Mouse (Mus musculus) CH12.LX (cell line): ENCODE data around the gene Mdm4. TPM values are rescaled to one million over a fixed set of nuclear protein-coding genes. Genes with fewer than 3 reads are reported as not detected.

Experiments
- DNase-seq: peaks from one replicate; pipeline ENCODE4 v3.0.0-alpha.2; 2013; ENCODE audit errors: extremely low read depth
- H3K27ac ChIP-seq: 2 replicates; pipeline ENCODE4 v1.5.1; 2012; ENCODE audit warnings: low read depth, mild to moderate bottlenecking, control low read depth, moderate library complexity; ENCODE audit not compliant: insufficient read depth
- H3K27me3 ChIP-seq: replicated peaks from 2 replicates; pipeline ENCODE3; 2012; ENCODE audit warnings: inconsistent platforms
- H3K36me3 ChIP-seq, 2 experiments: replicated peaks in 1 of 2; 2 replicates each; pipeline versions ENCODE3 to v1.6.1; 2012; ENCODE audit warnings: inconsistent platforms in 1 of 2, low read length in 1 of 2, mild to moderate bottlenecking in 1 of 2, mixed read lengths in 1 of 2, moderate library complexity in 1 of 2; ENCODE audit not compliant: control insufficient read depth in 1 of 2, insufficient read depth in 1 of 2
- H3K4me1 ChIP-seq, 2 experiments: 2 replicates each; pipeline ENCODE4 v1.6.1; 2012; ENCODE audit warnings: inconsistent platforms in 1 of 2, moderate library complexity in 1 of 2; ENCODE audit not compliant: insufficient read depth in 2 of 2, control insufficient read depth in 1 of 2
- H3K4me2 ChIP-seq: 2 replicates; pipeline ENCODE4 v1.6.1; 2012; ENCODE audit warnings: low read depth, mild to moderate bottlenecking, control low read depth; ENCODE audit not compliant: poor library complexity, insufficient read depth, severe bottlenecking
- H3K4me3 ChIP-seq, 3 experiments: fragments of 150-350 bp in 1 of 3; sonication (generic) in 1 of 3; replicated peaks in 1 of 3; 2 replicates each; pipeline versions ENCODE3 to v1.5.1; 2011 to 2012; ENCODE audit warnings: low read depth in 2 of 3, low read length in 2 of 3, mild to moderate bottlenecking in 2 of 3, moderate library complexity in 2 of 3, control low read depth in 1 of 3, improper control_type of control experiment in 1 of 3, inconsistent platforms in 1 of 3, mixed read lengths in 1 of 3; ENCODE audit not compliant: poor library complexity in 1 of 3
- H3K79me2 ChIP-seq: replicated peaks from 2 replicates; pipeline ENCODE4 v1.6.1; 2012; ENCODE audit warnings: mild to moderate bottlenecking, moderate library complexity; ENCODE audit not compliant: control insufficient read depth, poor library complexity, insufficient read depth, severe bottlenecking; ENCODE audit errors: extremely low read depth
- H3K9ac ChIP-seq: 2 replicates; pipeline ENCODE4 v1.6.1; 2012; ENCODE audit warnings: low read depth, mild to moderate bottlenecking, control low read depth, moderate library complexity; ENCODE audit not compliant: insufficient read depth
- H3K9me3 ChIP-seq: replicated peaks from 2 replicates; pipeline ENCODE3; 2012; ENCODE audit warnings: low read length, inconsistent platforms, mixed read lengths
- BHLHE40 ChIP-seq: IDR thresholded peaks from 2 replicates; pipeline ENCODE4 v1.6.1; 2011; ENCODE audit warnings: mild to moderate bottlenecking, low read depth, low read length, improper control_type of control experiment
- CHD1 ChIP-seq: IDR thresholded peaks from 2 replicates; pipeline ENCODE4 v1.6.1; 2012; ENCODE audit warnings: low read depth, low read length, improper control_type of control experiment, inconsistent platforms
- CHD2 ChIP-seq: IDR thresholded peaks from 2 replicates; pipeline ENCODE4 v1.6.1; 2011; ENCODE audit warnings: low read length, improper control_type of control experiment
- CTCF ChIP-seq, 2 experiments: IDR thresholded peaks in 1 of 2; conservative IDR thresholded peaks in 1 of 2; 2 replicates each; pipeline ENCODE4 v1.5.1; 2011 to 2012; ENCODE audit warnings: low read depth in 2 of 2, low read length in 2 of 2, improper control_type of control experiment in 1 of 2, inconsistent platforms in 1 of 2, mild to moderate bottlenecking in 1 of 2, moderate library complexity in 1 of 2
- E2F4 ChIP-seq: IDR thresholded peaks from 2 replicates; pipeline ENCODE4 v1.6.1; 2011; ENCODE audit warnings: low read depth, low read length, improper control_type of control experiment; ENCODE audit not compliant: insufficient replicate concordance
- ELF1 ChIP-seq: IDR thresholded peaks from 2 replicates; pipeline ENCODE4 v1.6.1; 2014; ENCODE audit warnings: low read depth, mild to moderate bottlenecking, inconsistent platforms, low read length, improper control_type of control experiment
- EP300 ChIP-seq: IDR thresholded peaks from 2 replicates; pipeline ENCODE4 v1.6.1; 2011; ENCODE audit warnings: low read length, improper control_type of control experiment
- ETS1 ChIP-seq: conservative IDR thresholded peaks from 2 replicates; pipeline ENCODE4 v1.6.1; 2012; ENCODE audit warnings: low read depth, mild to moderate bottlenecking, inconsistent platforms, low read length, improper control_type of control experiment, moderate library complexity
- GABPA ChIP-seq: IDR thresholded peaks from 2 replicates; pipeline ENCODE4 v1.6.1; 2012; ENCODE audit warnings: low read depth, low read length, improper control_type of control experiment, inconsistent platforms; ENCODE audit not compliant: insufficient replicate concordance
- HCFC1 ChIP-seq: IDR thresholded peaks from 2 replicates; pipeline ENCODE4 v1.6.1; 2012; ENCODE audit warnings: low read depth, mild to moderate bottlenecking, inconsistent platforms, low read length, improper control_type of control experiment
- IRF4 ChIP-seq: IDR thresholded peaks from 2 replicates; pipeline ENCODE4 v1.6.1; 2014; ENCODE audit warnings: low read depth, mild to moderate bottlenecking, inconsistent platforms, low read length, improper control_type of control experiment
- JUN ChIP-seq: IDR thresholded peaks from 2 replicates; pipeline ENCODE4 v1.6.1; 2011; ENCODE audit warnings: low read depth, mild to moderate bottlenecking, low read length, improper control_type of control experiment, moderate library complexity; ENCODE audit not compliant: insufficient read depth
- JUND ChIP-seq: conservative IDR thresholded peaks from 2 replicates; pipeline ENCODE4 v1.6.1; 2011; ENCODE audit warnings: low read depth, low read length, improper control_type of control experiment
- KAT2A ChIP-seq: IDR thresholded peaks from 2 replicates; pipeline ENCODE4 v1.6.1; 2012; ENCODE audit warnings: low read length, improper control_type of control experiment, inconsistent platforms; ENCODE audit not compliant: insufficient replicate concordance
- MAFK ChIP-seq: IDR thresholded peaks from 2 replicates; pipeline ENCODE4 v1.6.1; 2011; ENCODE audit warnings: low read length, improper control_type of control experiment; ENCODE audit not compliant: insufficient replicate concordance
- MAX ChIP-seq: IDR thresholded peaks from 2 replicates; pipeline ENCODE4 v1.6.1; 2011; ENCODE audit warnings: low read length, improper control_type of control experiment
- MAZ ChIP-seq: IDR thresholded peaks from 2 replicates; pipeline ENCODE4 v1.6.1; 2012; ENCODE audit warnings: low read depth, mild to moderate bottlenecking, inconsistent platforms, low read length, improper control_type of control experiment, moderate library complexity
- MEF2A ChIP-seq: IDR thresholded peaks from 2 replicates; pipeline ENCODE4 v1.6.1; 2014; ENCODE audit warnings: low read depth, mild to moderate bottlenecking, inconsistent platforms, low read length, improper control_type of control experiment, borderline replicate concordance
- MXI1 ChIP-seq: IDR thresholded peaks from 2 replicates; pipeline ENCODE4 v1.6.1; 2011; ENCODE audit warnings: mild to moderate bottlenecking, low read depth, low read length, improper control_type of control experiment
- MYC ChIP-seq: IDR thresholded peaks from 2 replicates; pipeline ENCODE4 v1.6.1; 2011; ENCODE audit warnings: low read depth, mild to moderate bottlenecking, improper control_type of control experiment, low read length
- NELFE ChIP-seq: IDR thresholded peaks from 2 replicates; pipeline ENCODE4 v1.6.1; 2011; ENCODE audit warnings: low read depth, low read length, improper control_type of control experiment
- NRF1 ChIP-seq: IDR thresholded peaks from 2 replicates; pipeline ENCODE4 v1.6.1; 2014; ENCODE audit warnings: low read depth, mild to moderate bottlenecking, inconsistent platforms, low read length, improper control_type of control experiment, moderate library complexity
- PAX5 ChIP-seq: IDR thresholded peaks from 2 replicates; pipeline ENCODE4 v1.6.1; 2012; ENCODE audit warnings: low read length, inconsistent platforms, mixed read lengths
- POLR2A ChIP-seq: IDR thresholded peaks from 2 replicates; pipeline ENCODE4 v1.6.1; 2011; ENCODE audit warnings: low read depth, mild to moderate bottlenecking, improper control_type of control experiment, low read length
- POLR2AphosphoS2 ChIP-seq: IDR thresholded peaks from 2 replicates; pipeline ENCODE4 v1.6.1; 2011; ENCODE audit warnings: low read depth, low read length, improper control_type of control experiment
- RAD21 ChIP-seq: IDR thresholded peaks from 2 replicates; pipeline ENCODE4 v1.6.1; 2011; ENCODE audit warnings: low read depth, mild to moderate bottlenecking, low read length, improper control_type of control experiment, moderate library complexity
- RCOR1 ChIP-seq: conservative IDR thresholded peaks from 2 replicates; pipeline ENCODE4 v1.6.1; 2012; ENCODE audit warnings: low read depth, mild to moderate bottlenecking, inconsistent platforms, low read length, improper control_type of control experiment
- SIN3A ChIP-seq: IDR thresholded peaks from 2 replicates; pipeline ENCODE4 v1.6.1; 2012; ENCODE audit warnings: low read length, improper control_type of control experiment, inconsistent platforms
- SMC3 ChIP-seq: IDR thresholded peaks from 2 replicates; pipeline ENCODE4 v1.6.1; 2011; ENCODE audit warnings: low read depth, low read length, improper control_type of control experiment
- TBP ChIP-seq: conservative IDR thresholded peaks from 2 replicates; pipeline ENCODE4 v1.6.1; 2011; ENCODE audit warnings: low read depth, low read length, improper control_type of control experiment
- TCF12 ChIP-seq: IDR thresholded peaks from 2 replicates; pipeline ENCODE4 v1.6.1; 2014; ENCODE audit warnings: low read depth, mild to moderate bottlenecking, inconsistent platforms, low read length, improper control_type of control experiment
- UBTF ChIP-seq: IDR thresholded peaks from 2 replicates; pipeline ENCODE4 v1.6.1; 2012; ENCODE audit warnings: low read depth, mild to moderate bottlenecking, inconsistent platforms, low read length, improper control_type of control experiment, moderate library complexity
- USF1 ChIP-seq: IDR thresholded peaks from 2 replicates; pipeline ENCODE4 v1.6.1; 2014; ENCODE audit warnings: low read depth, mild to moderate bottlenecking, inconsistent platforms, low read length, improper control_type of control experiment
- USF2 ChIP-seq: conservative IDR thresholded peaks from 2 replicates; pipeline ENCODE4 v1.6.1; 2011; ENCODE audit warnings: low read depth, low read length, improper control_type of control experiment
- ZC3H11A ChIP-seq: IDR thresholded peaks from 2 replicates; pipeline ENCODE4 v1.6.1; 2012; ENCODE audit warnings: low read depth, mild to moderate bottlenecking, inconsistent platforms, low read length, improper control_type of control experiment
- ZKSCAN1 ChIP-seq: IDR thresholded peaks from 2 replicates; pipeline ENCODE4 v1.6.1; 2012; ENCODE audit warnings: low read depth, inconsistent platforms, low read length, improper control_type of control experiment, borderline replicate concordance
- ZMIZ1 ChIP-seq: IDR thresholded peaks from 2 replicates; pipeline ENCODE4 v1.6.1; 2012; ENCODE audit warnings: low read depth, mild to moderate bottlenecking, inconsistent platforms, low read length, improper control_type of control experiment
- ZNF384 ChIP-seq: IDR thresholded peaks from 2 replicates; pipeline ENCODE4 v1.6.1; 2012; ENCODE audit warnings: low read depth, low read length, improper control_type of control experiment, inconsistent platforms
- dilution Hi-C: fragments of 300-500 bp; cut with MboI; formaldehyde crosslinking; loops from 2 replicates; pipeline ENCODE4 v1.14.3; 2020; ENCODE audit warnings: low sequenced_read_pairs; ENCODE audit not compliant: extremely low pct_unique_long_range_greater_than_20kb, extremely low pct_ligation_motif_present
- in situ Hi-C: fragments of 300-500 bp; cut with MboI; formaldehyde crosslinking; loops from 3 replicates; pipeline ENCODE4 v1.14.3; 2019; ENCODE audit warnings: low sequenced_read_pairs, low pct_ligation_motif_present, low pct_unique_long_range_greater_than_20kb, mixed read lengths
- polyA plus RNA-seq: library from polyadenylated mRNA; unstranded; fragments of >175 nt; gene quantifications from 2 replicates; pipeline ENCODE4 v1.2.1, GENCODE M21; 2012; ENCODE audit warnings: low read depth; ENCODE audit not compliant: insufficient read length
- total RNA-seq, 2 experiments: library from RNA; depleted of rRNA; stranded (reverse); fragments of 300-350 nt in 1 of 2; fragments of >200 nt in 1 of 2; gene quantifications; 2 replicates each; pipeline ENCODE4 v1.2.3; 2012 to 2014

The Mdm4 gene
- total and polyA plus RNA-seq, 3 experiments = 66.5 to 107 (median 78.9) TPM

DNA sequence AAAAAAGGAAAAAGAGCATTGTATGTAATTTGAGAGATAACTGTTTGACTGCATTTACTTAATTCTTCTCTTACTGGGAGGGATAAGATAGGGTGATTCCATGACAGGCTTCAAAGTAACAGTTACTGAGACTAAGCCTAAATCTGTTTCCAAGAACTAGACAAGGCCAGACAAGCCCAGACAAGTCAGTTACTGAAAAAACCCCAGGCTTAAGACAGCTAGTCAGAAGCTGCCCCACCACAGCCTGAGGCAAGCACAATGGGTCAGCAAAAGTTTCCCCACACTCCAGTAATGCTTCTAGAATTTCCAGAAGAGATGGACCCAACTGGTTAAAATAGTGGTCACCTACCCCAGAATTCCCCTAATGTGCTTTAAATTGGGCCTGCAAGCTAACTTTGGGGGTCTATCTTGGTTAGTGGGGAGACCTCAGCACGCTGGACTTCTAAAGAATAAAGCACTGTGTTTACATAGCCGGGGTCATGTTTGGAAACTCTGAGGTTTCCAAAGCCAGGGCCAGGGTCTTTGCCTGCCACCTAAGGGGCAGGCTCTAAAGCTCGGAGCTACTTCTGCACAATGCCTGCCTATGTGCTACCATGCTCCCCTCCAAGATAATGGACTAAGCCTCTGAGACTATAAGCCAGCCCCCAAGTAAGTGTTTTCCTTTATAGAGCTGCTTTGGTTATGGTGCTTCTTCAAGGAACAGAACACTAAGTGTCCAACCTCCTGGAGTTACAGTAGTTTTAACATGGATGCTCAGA lies 10.0 kb downstream of the Mdm4 start:
- Histone ChIP-seq H3K27ac (peak overlapping the region; percentile 98), H3K9me3 (peaks cover 3% of the 10 kb centered on the region), H3K4me3 (peak overlapping the region in 2 of 3 experiments; percentile 21 to 25), H3K4me2 (peak overlapping the region; percentile 90), H3K27me3 (no peaks in the 10 kb centered on the region), H3K4me1 (peaks cover 4 to 22% of the 10 kb centered on the region in 2 experiments; a peak in 3 of 4 replicates), H3K79me2 (peaks cover 74% of the 10 kb centered on the region), H3K9ac (peak overlapping the region; percentile 67), H3K36me3 (peaks cover 17 to 32% of the 10 kb centered on the region in 2 experiments)
- peak; percentile 86 for DNase-seq
- dilution Hi-C loops (no loop called here), in situ Hi-C loops (no loop called here)
- peak; percentile 34; the same call in 1 of the 2 replicates for TF ChIP-seq JUND
- no peak for TF ChIP-seq SMC3
- peak; percentile 70 for TF ChIP-seq BHLHE40
- peak; percentile 86 for TF ChIP-seq MAZ
- peak; percentile 87 for TF ChIP-seq TBP
- no peak for TF ChIP-seq NRF1
- TF ChIP-seq MEF2A = peak; percentile 92
- TF ChIP-seq ZMIZ1 = peak; percentile 42; the same call in 1 of the 2 replicates
- TF ChIP-seq IRF4 = peak; percentile 89
- TF ChIP-seq E2F4 = 0 out of 2 replicates have a peak, but pooled peaks have one; percentile 51
- no peak for TF ChIP-seq POLR2AphosphoS2
- TF ChIP-seq POLR2A = peak; percentile 60
- peak; percentile 84 for TF ChIP-seq MAFK
- no peak for TF ChIP-seq ZKSCAN1
- TF ChIP-seq CHD1 = peak; percentile 99
- no peak; the same call in 1 of the 2 replicates for TF ChIP-seq HCFC1
- no peak for TF ChIP-seq ZC3H11A
- no peak for TF ChIP-seq USF1
- peak; percentile 73; the same call in 1 of the 2 replicates for TF ChIP-seq MAX
- TF ChIP-seq SIN3A = peak; percentile 92
- peak; percentile 90 for TF ChIP-seq EP300
- peak; percentile 82; the same call in 1 of the 2 replicates for TF ChIP-seq MYC
- no peak for TF ChIP-seq GABPA
- TF ChIP-seq JUN = peak; percentile 30; the same call in 1 of the 2 replicates
- no peak for TF ChIP-seq PAX5
- TF ChIP-seq UBTF = peak; percentile 75; the same call in 1 of the 2 replicates
- peak; percentile 69; the same call in 1 of the 2 replicates for TF ChIP-seq MXI1
- TF ChIP-seq ZNF384 = peak; percentile 85
- TF ChIP-seq ETS1 = peak; percentile 71; the same call in 1 of the 2 replicates
- no peak for TF ChIP-seq RAD21
- TF ChIP-seq USF2 = no peak
- no peak for TF ChIP-seq CTCF (conservative IDR thresholded peaks at IDR 0.05 in 1 of 2, IDR thresholded peaks at IDR 0.05 in 1 of 2; ENCODE audit: low read depth in 2 of 2, low read length in 2 of 2)
- TF ChIP-seq TCF12 = peak; percentile 93
- TF ChIP-seq RCOR1 = peak; percentile 83; the same call in 1 of the 2 replicates
- peak; percentile 22; the same call in 1 of the 2 replicates for TF ChIP-seq ELF1
- 0 out of 2 replicates have a peak, but pooled peaks have one; percentile 43 for TF ChIP-seq KAT2A
- peak; percentile 71 for TF ChIP-seq CHD2
- peak; percentile 60; the same call in 1 of the 2 replicates for TF ChIP-seq NELFE
